Mouse (Mus musculus) CD4-positive, CD25-positive, alpha-beta regulatory T cell, adult 4 months (primary cell): ENCODE results near the gene Serpinf1. TPM values are rescaled to one million over a fixed set of nuclear protein-coding genes. Genes with fewer than 3 reads are reported as not detected.

Experiments
- polyA plus RNA-seq, 2 experiments: library from polyadenylated mRNA; unstranded; fragments of 100-300 nt; shearing (Covaris generic); gene quantifications; one replicate each; pipeline ENCODE4 v1.2.1; 2017

The Serpinf1 gene
- polyA plus RNA-seq, 2 experiments from 2014 or later: 3.4 to 6.9 TPM

Other genes with a start within 250 kb of the Serpinf1 start
- 10 to 100 TPM; 19.2 to 29.4 TPM for gene Ovca2, start 243.9 kb downstream of the Serpinf1 start, polyA plus RNA-seq
- 10 to 100 TPM; 11.0 to 20.6 TPM for gene Dph1, start 231.5 kb downstream of the Serpinf1 start, polyA plus RNA-seq
- 1 to 10 TPM; 1.5 to 1.8 TPM for gene Rtn4rl1, start 228.9 kb downstream of the Serpinf1 start, polyA plus RNA-seq
- 100 to 1,000 TPM; 214 to 322 TPM for gene Rpa1, start 74.4 kb downstream of the Serpinf1 start, polyA plus RNA-seq
- 10 to 100 TPM; 21.2 to 31.7 TPM for gene Smyd4, start 74.3 kb downstream of the Serpinf1 start, polyA plus RNA-seq
- under 1 TPM in 1 of 2 experiments, not detected in 1; 0.32 TPM for gene Serpinf2, start 16.9 kb upstream of the Serpinf1 start, polyA plus RNA-seq
- gene Wdr81, start 32.0 kb upstream of the Serpinf1 start, polyA plus RNA-seq: 1 to 10 TPM; 6.3 to 9.9 TPM
- 1 to 10 TPM; 8.8 to 9.0 TPM for gene Tlcd2, start 39.0 kb upstream of the Serpinf1 start, polyA plus RNA-seq
- gene Prpf8, start 64.1 kb upstream of the Serpinf1 start, polyA plus RNA-seq: 10 to 100 TPM; 37.0 to 42.3 TPM
- gene Rilp, start 87.4 kb upstream of the Serpinf1 start, polyA plus RNA-seq: under 1 TPM in 1 of 2 experiments, not detected in 1; 0.56 TPM
- gene Scarf1, start 90.8 kb upstream of the Serpinf1 start, polyA plus RNA-seq: under 1 TPM; 0.85 to 0.91 TPM
- gene Slc43a2, start 109.0 kb upstream of the Serpinf1 start, polyA plus RNA-seq: 10 to 100 TPM; 17.3 to 27.2 TPM
- gene Pitpna, start 165.4 kb upstream of the Serpinf1 start, polyA plus RNA-seq: 10 to 100 TPM; 22.1 to 42.5 TPM
- gene Inpp5k, start 208.3 kb upstream of the Serpinf1 start, polyA plus RNA-seq: 100 to 1,000 TPM; 123 to 160 TPM
- gene Myo1c, start 227.8 kb upstream of the Serpinf1 start, polyA plus RNA-seq: 10 to 100 TPM; 16.2 to 30.4 TPM